Mouse (Mus musculus): ENCODE data around the gene Yipf1. TPM values are rescaled to one million over a fixed set of nuclear protein-coding genes. Genes with fewer than 3 reads are reported as not detected.
"Not testable (repeated sequence)": the region's sequence is repeated elsewhere in the genome, so short reads cannot be mapped to it uniquely, and the experiment has no call there.

Gene Yipf1
- polyA plus RNA-seq, 1 experiment from 2014 or later, result 68.8 TPM

DNA sequence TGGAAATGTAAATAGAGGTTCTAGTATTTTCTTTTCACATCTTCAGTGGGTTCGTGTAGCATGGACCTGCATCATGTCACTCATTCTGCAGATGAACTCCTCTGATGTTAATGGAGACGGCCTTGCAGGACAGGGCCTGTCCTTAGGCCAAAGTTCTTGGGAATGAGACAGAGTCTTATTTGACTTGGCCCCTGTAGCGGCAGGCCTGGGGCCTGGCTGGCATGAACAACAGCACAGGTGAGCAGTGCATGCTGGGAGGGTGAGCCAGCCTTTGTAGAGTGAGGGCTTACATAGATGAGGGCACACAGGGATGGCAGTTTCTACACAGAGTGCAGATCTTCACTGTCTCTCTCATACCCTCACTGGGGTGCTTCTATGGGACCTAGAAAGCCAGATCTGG, 39.4 kb downstream of the Yipf1 start:
- no peak for TF ChIP-seq CTCF (IDR thresholded peaks at IDR 0.05; ENCODE audit: low read depth)
- Histone ChIP-seq H3K4me1 (replicated peaks; ENCODE audit: insufficient read depth, low read length) (peaks cover 8% of the 10 kb centered on the region), H3K4me3 (replicated peaks; ENCODE audit: low read depth, low read length) (no peak overlapping the region), H3K9me3 (replicated peaks; ENCODE audit: low read length) (no peaks in the 10 kb centered on the region), H3K9ac (ENCODE audit: low read depth, low read length) (no peak overlapping the region), H3K27ac (no peak overlapping the region), H3K36me3 (ENCODE audit: insufficient read depth, low read length) (0 out of 2 replicates have a peak, but pooled peaks cover 3% of the 10 kb centered on the region), H3K27me3 (ENCODE audit: insufficient read depth, low read length) (no peaks in the 10 kb centered on the region), H3K4me2 (ENCODE audit: low read length) (no peak overlapping the region)
- WGBS, result 86% methylated on average over 3 of the region's 3 CpGs
- DNase-seq (ENCODE audit: low spot score) (no peak), ATAC-seq (replicated peaks; ENCODE audit: low FRiP score, low read depth) (no peak)

DNA sequence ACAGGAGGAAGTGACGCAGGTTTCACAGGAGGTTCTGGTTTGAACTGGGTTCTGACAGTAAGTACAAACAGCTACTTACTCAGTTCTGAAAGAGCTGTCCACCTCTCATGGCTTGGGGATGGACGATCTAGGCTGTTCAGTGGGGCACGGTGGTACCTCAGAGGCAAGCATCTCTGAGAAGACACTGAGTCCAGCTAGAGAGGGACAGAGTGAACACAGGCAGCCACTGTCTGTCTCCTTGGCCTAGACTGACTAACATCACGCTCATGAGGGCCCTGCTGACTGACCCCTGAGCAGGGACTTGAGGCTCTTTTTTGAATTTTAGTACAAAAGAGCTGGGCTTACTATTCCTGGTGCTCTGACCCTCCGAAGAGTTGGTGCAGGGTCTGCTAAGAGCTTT, 40.0 kb downstream of the Yipf1 start:
- H3K27me3 ChIP-seq (ENCODE audit: insufficient read depth, low read length), result no peaks in the 10 kb centered on the region
- TF ChIP-seq CTCF (IDR thresholded peaks at IDR 0.05; ENCODE audit: low read depth), result no peak
- H3K4me3 ChIP-seq (replicated peaks; ENCODE audit: low read depth, low read length), result no peak overlapping the region
- no peaks in the 10 kb centered on the region for H3K9me3 ChIP-seq (replicated peaks; ENCODE audit: low read length)
- H3K27ac ChIP-seq, result peak overlapping the region; percentile 67; the same call in 1 of the 2 replicates
- H3K4me1 ChIP-seq (replicated peaks; ENCODE audit: insufficient read depth, low read length), result peaks cover 8% of the 10 kb centered on the region
- WGBS, result 46% methylated on average over 5 of the region's 5 CpGs
- DNase-seq (ENCODE audit: low spot score) (no peak), ATAC-seq (replicated peaks; ENCODE audit: low FRiP score, low read depth) (no peak; the same call in 1 of the 2 replicates)
- H3K4me2 ChIP-seq (ENCODE audit: low read length), result no peak overlapping the region
- H3K36me3 ChIP-seq (ENCODE audit: insufficient read depth, low read length), result 0 out of 2 replicates have a peak, but pooled peaks cover 3% of the 10 kb centered on the region
- H3K9ac ChIP-seq (ENCODE audit: low read depth, low read length), result no peak overlapping the region

DNA sequence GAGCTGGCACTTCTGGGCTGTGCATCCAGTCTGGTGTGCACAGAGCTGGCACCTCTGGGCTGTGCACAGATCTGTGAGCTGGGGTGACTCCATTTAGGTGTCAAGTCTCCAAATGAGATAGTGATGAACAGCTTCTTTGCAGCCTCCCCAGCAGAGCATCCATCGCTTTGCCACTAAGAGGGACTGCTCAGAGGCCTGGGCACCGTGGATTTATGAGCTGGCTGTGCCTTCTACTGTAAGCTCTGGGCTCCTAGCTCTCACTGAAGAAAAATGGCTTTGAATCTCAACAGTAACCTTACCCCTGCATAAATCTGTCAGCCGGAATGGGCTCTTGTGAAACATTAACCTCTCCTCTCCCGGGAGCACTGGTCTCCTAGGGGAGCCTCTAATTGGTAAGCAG, 40.4 kb downstream of the Yipf1 start:
- TF ChIP-seq CTCF (IDR thresholded peaks at IDR 0.05; ENCODE audit: low read depth), result no peak

DNA sequence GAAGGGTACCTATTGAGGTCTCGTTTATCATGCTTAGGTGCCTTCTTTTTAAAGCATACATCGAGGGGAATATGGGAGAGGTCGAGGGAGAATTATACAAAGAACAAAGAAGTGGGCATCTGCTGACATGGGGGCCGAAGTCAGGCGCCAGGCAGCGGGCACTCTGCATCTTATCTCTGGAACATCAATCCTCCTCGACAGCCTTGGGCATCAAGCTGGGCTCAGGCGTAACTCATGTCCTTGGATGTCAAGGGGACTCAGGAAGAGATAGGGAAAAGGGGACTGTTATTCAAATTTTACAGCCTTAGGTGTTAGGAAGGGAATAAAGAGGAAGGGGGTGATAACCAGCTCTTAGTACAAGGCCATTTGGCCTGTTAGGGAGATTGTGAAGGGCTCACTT, 43.0 kb downstream of the Yipf1 start:
- 45% methylated on average over 8 of the region's 8 CpGs for WGBS
- H3K27me3 ChIP-seq (ENCODE audit: insufficient read depth, low read length); H3K36me3 ChIP-seq (ENCODE audit: insufficient read depth, low read length); ATAC-seq (replicated peaks; ENCODE audit: low FRiP score, low read depth); H3K4me3 ChIP-seq (replicated peaks; ENCODE audit: low read depth, low read length); H3K9ac ChIP-seq (ENCODE audit: low read depth, low read length); H3K27ac ChIP-seq; H3K4me2 ChIP-seq (ENCODE audit: low read length); H3K4me1 ChIP-seq (replicated peaks; ENCODE audit: insufficient read depth, low read length); H3K9me3 ChIP-seq (replicated peaks; ENCODE audit: low read length); DNase-seq (ENCODE audit: low spot score): not testable (repeated sequence)

More for the DNA sequence above, 40.4 kb downstream of the Yipf1 start:
- Histone ChIP-seq H3K27me3 (ENCODE audit: insufficient read depth, low read length) (no peaks in the 10 kb centered on the region), H3K9ac (ENCODE audit: low read depth, low read length) (no peak overlapping the region), H3K4me3 (replicated peaks; ENCODE audit: low read depth, low read length) (no peak overlapping the region), H3K4me1 (replicated peaks; ENCODE audit: insufficient read depth, low read length) (peaks cover 8% of the 10 kb centered on the region), H3K27ac (peak overlapping the region; percentile 67; the same call in 1 of the 2 replicates), H3K9me3 (replicated peaks; ENCODE audit: low read length) (no peaks in the 10 kb centered on the region), H3K36me3 (ENCODE audit: insufficient read depth, low read length) (0 out of 2 replicates have a peak, but pooled peaks cover 4% of the 10 kb centered on the region), H3K4me2 (ENCODE audit: low read length) (no peak overlapping the region)
- peak; percentile 80 for ATAC-seq (replicated peaks; ENCODE audit: low FRiP score, low read depth)
- DNase-seq (ENCODE audit: low spot score), result peak; percentile 94
- 1% methylated on average over 4 of the region's 4 CpGs for WGBS

DNA sequence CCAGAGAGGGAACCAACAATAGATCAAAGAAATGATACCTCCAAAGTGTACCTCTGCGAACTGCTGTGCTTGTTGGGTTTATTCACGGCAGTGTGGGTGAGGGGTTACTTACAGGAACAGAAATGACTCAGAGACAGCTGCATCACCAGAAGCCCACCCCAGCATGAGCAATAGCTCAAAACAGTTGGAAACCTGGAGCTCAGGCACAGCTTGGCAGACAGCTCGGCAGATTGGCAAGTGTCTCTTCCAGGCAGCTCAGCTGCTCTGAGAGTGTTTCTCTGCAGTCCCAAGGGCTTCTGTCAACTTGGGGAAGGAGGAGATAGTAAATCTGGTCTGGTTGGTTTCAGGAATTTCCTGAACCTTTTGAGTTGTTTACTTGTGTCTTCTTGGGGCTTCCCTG, 44.3 kb downstream of the Yipf1 start:
- TF ChIP-seq CTCF (IDR thresholded peaks at IDR 0.05; ENCODE audit: low read depth), result no peak
- DNase-seq (ENCODE audit: low spot score), result no peak
- Histone ChIP-seq H3K9me3 (replicated peaks; ENCODE audit: low read length) (no peaks in the 10 kb centered on the region), H3K27ac (no peak overlapping the region), H3K4me2 (ENCODE audit: low read length) (no peak overlapping the region), H3K4me3 (replicated peaks; ENCODE audit: low read depth, low read length) (no peak overlapping the region), H3K4me1 (replicated peaks; ENCODE audit: insufficient read depth, low read length) (peaks cover 8% of the 10 kb centered on the region), H3K36me3 (ENCODE audit: insufficient read depth, low read length) (0 out of 2 replicates have a peak, but pooled peaks cover 4% of the 10 kb centered on the region), H3K27me3 (ENCODE audit: insufficient read depth, low read length) (no peaks in the 10 kb centered on the region), H3K9ac (ENCODE audit: low read depth, low read length) (no peak overlapping the region)
- ATAC-seq (replicated peaks; ENCODE audit: low FRiP score, low read depth), result no peak
- WGBS, result 76% methylated on average over 3 of the region's 3 CpGs

DNA sequence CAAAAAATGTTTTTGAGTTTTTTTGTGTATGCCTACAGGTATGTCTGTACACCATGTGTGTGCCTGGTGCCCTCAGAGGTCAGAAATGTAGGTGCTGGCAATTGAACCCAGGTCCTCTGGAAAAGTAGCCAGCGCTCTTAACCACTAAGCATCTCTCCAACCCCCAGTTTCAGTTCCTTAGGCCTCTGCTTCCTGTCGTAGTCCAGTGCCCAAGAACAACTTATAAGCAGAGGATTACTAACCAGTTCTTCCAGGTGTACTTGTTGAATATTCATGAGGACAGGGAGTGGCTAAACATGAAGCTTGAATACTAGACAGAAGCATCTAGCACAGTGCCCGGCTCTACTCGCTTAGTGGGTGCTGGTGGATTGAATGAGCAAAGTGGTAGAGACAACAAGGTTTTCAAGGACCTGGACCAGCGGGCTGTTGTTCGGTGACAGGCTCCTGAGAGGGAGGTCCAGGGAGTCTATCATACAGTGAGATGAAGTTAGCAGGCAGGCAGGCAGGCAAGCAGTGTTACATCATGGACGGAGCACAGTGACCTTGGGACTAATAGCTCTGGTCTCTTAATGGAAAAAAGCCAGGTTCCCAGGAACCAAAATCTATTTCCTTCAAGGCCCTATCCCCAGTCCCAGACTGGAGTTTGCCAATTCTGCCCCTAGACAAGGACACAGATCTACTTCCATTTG, 46.4 kb downstream of the Yipf1 start:
- ATAC-seq (replicated peaks; ENCODE audit: low FRiP score, low read depth), result peak; percentile 64; the same call in 1 of the 2 replicates
- WGBS, result 75% methylated on average over 7 of the region's 7 CpGs
- H3K9me3 ChIP-seq (replicated peaks; ENCODE audit: low read length), result no peaks in the 10 kb centered on the region

More for the DNA sequence above, 46.4 kb downstream of the Yipf1 start:
- Histone ChIP-seq H3K9ac (ENCODE audit: low read depth, low read length) (no peak overlapping the region), H3K36me3 (ENCODE audit: insufficient read depth, low read length) (0 out of 2 replicates have a peak, but pooled peaks cover 4% of the 10 kb centered on the region), H3K4me2 (ENCODE audit: low read length) (no peak overlapping the region), H3K4me3 (replicated peaks; ENCODE audit: low read depth, low read length) (no peak overlapping the region), H3K27me3 (ENCODE audit: insufficient read depth, low read length) (no peaks in the 10 kb centered on the region), H3K27ac (peak overlapping the region; percentile 58), H3K4me1 (replicated peaks; ENCODE audit: insufficient read depth, low read length) (no peaks in the 10 kb centered on the region)
- DNase-seq (ENCODE audit: low spot score), result peak; percentile 51
- no peak for TF ChIP-seq CTCF (IDR thresholded peaks at IDR 0.05; ENCODE audit: low read depth)
